Mouse (Mus musculus) hindbrain, embryonic 10.5 days (tissue): ENCODE measurements around the gene Tmem234. TPM values are rescaled to one million over a fixed set of nuclear protein-coding genes. Genes with fewer than 3 reads are reported as not detected.
A peak's percentile ranks its signal among the peaks of the same experiment; 100 is the strongest.

Experiments
- DNase-seq: peaks from one replicate; pipeline ENCODE4 v3.0.0-alpha.2; 2017; ENCODE audit warnings: low spot score
- H3K27ac ChIP-seq: fragments of 300-500 bp; sonication (generic); 2 replicates; pipeline ENCODE4 v1.5.1; 2016; ENCODE audit warnings: mild to moderate bottlenecking, moderate library complexity
- H3K27me3 ChIP-seq: fragments of 300-500 bp; sonication (generic); 2 replicates; pipeline ENCODE4 v1.6.1; 2016; ENCODE audit warnings: mild to moderate bottlenecking; ENCODE audit not compliant: poor library complexity, insufficient read depth, severe bottlenecking
- H3K36me3 ChIP-seq: fragments of 300-500 bp; sonication (generic); 2 replicates; pipeline ENCODE4 v1.6.1; 2016; ENCODE audit warnings: mild to moderate bottlenecking, moderate library complexity
- H3K4me1 ChIP-seq: fragments of 300-500 bp; sonication (generic); replicated peaks from 2 replicates; pipeline ENCODE4 v1.6.1; 2016; ENCODE audit warnings: mild to moderate bottlenecking
- H3K4me3 ChIP-seq: fragments of 300-500 bp; sonication (generic); 2 replicates; pipeline ENCODE4 v1.5.1; 2016; ENCODE audit warnings: mild to moderate bottlenecking, moderate library complexity
- H3K9me3 ChIP-seq: fragments of 300-500 bp; sonication (generic); 2 replicates; pipeline ENCODE4 v1.6.1; 2016; ENCODE audit warnings: mild to moderate bottlenecking, moderate library complexity
- WGBS: fragments of 180-500 bp; shearing (Covaris S2); methylation state at CpG from one replicate; pipeline ENCODE4 v1.1.7; 2016; 5-methylcytosine and 5-hydroxymethylcytosine counted together
- polyA plus RNA-seq: library from polyadenylated mRNA; unstranded; fragments of >200 nt; fragmentation: Nextera tagmentation; extraction: Ambion mirVana; gene quantifications from 2 replicates; pipeline ENCODE4 v1.2.1, GENCODE M21; 2016

The Tmem234 gene
- polyA plus RNA-seq, 1 experiment from 2014 or later = 229 TPM

DNA sequence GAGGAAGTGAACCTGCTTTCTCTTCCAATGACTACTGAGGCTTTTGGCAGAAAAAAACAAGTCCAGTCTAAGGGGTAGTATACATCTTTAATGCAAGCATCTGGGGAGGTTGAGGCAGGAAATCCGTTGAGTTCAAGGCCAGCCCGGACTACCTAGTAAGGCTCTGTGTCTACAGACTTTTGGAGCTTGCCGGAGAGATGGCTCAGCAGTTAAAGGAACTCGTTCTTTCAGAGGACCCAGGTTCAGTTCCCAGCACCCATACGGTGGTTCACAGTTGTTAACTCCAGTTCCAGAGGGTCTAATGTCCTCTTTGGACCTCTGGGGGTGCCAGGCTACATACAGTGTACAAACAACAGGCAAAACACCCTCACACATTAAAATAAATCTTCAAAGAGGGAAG, 17.6 kb downstream of the Tmem234 start:
- Histone ChIP-seq H3K36me3 (peaks cover 32% of the 10 kb centered on the region), H3K27ac (peak overlapping the region; percentile 91), H3K4me3 (peak overlapping the region; percentile 68), H3K9me3 (no peaks in the 10 kb centered on the region), H3K4me1 (peaks cover 31% of the 10 kb centered on the region), H3K27me3 (no peaks in the 10 kb centered on the region)
- DNase-seq = no peak
- WGBS = 96% methylated on average over 5 of the region's 5 CpGs

- 5% methylated on average over 44 of the region's 44 CpGs for WGBS
- no peaks in the 10 kb centered on the region for H3K9me3 ChIP-seq
- peak; percentile 92 for DNase-seq
Measured at GRCm38 (mm10) chr4:129618786-129619691, 18.6 kb downstream of the Tmem234 start, which contains the start of gene Iqcc. TSS of gene Iqcc (minus strand) at chr4:129619099.

GRCm38 (mm10) chr4:129620419-129621282, 20.2 kb downstream of the Tmem234 start:
- DNase-seq = no peak
- H3K27me3 ChIP-seq = no peaks in the 10 kb centered on the region
- H3K9me3 ChIP-seq = no peaks in the 10 kb centered on the region
- peaks cover 30% of the 10 kb centered on the region for H3K36me3 ChIP-seq
- H3K4me3 ChIP-seq = no peak overlapping the region
- H3K27ac ChIP-seq = no peak overlapping the region
- WGBS = 93% methylated on average over 11 of the region's 11 CpGs
- peaks cover 57% of the 10 kb centered on the region for H3K4me1 ChIP-seq

More at GRCm38 (mm10) chr4:129618786-129619691, 18.6 kb downstream of the Tmem234 start, which contains the start of gene Iqcc:
- H3K27me3 ChIP-seq = no peaks in the 10 kb centered on the region
- peak within 1 kb of the TSS; percentile 91 for H3K27ac ChIP-seq
- peaks cover 32% of the 10 kb centered on the region for H3K36me3 ChIP-seq
- H3K4me1 ChIP-seq = peaks cover 41% of the 10 kb centered on the region
- peak within 1 kb of the TSS; percentile 68 for H3K4me3 ChIP-seq

GRCm38 (mm10) chr4:129621283-129621841, 20.9 kb downstream of the Tmem234 start:
- WGBS = 80% methylated on average over 8 of the region's 8 CpGs
- peaks cover 59% of the 10 kb centered on the region for H3K4me1 ChIP-seq
- no peak for DNase-seq
- H3K36me3 ChIP-seq = peaks cover 30% of the 10 kb centered on the region
- no peaks in the 10 kb centered on the region for H3K9me3 ChIP-seq
- no peak overlapping the region for H3K27ac ChIP-seq
- H3K4me3 ChIP-seq = 0 out of 2 replicates have a peak overlapping the region, but pooled peaks have one; percentile 6
- H3K27me3 ChIP-seq = no peaks in the 10 kb centered on the region

GRCm38 (mm10) chr4:129622120-129622802, 21.8 kb downstream of the Tmem234 start:
- Histone ChIP-seq H3K9me3 (no peaks in the 10 kb centered on the region), H3K27ac (peak overlapping the region; percentile 90; the same call in 1 of the 2 replicates), H3K4me3 (peak overlapping the region; percentile 77; the same call in 1 of the 2 replicates), H3K27me3 (no peaks in the 10 kb centered on the region), H3K4me1 (peaks cover 62% of the 10 kb centered on the region), H3K36me3 (peaks cover 30% of the 10 kb centered on the region)
- no peak for DNase-seq
- 79% methylated on average over 11 of the region's 11 CpGs for WGBS

GRCm38 (mm10) chr4:129622803-129623535, 22.5 kb downstream of the Tmem234 start:
- no peak for DNase-seq
- H3K9me3 ChIP-seq = no peaks in the 10 kb centered on the region
- H3K4me3 ChIP-seq = peak overlapping the region; percentile 77
- 24% methylated on average over 8 of the region's 8 CpGs for WGBS
- H3K36me3 ChIP-seq = peaks cover 35% of the 10 kb centered on the region
- peaks cover 59% of the 10 kb centered on the region for H3K4me1 ChIP-seq
- H3K27ac ChIP-seq = peak overlapping the region; percentile 90
- no peaks in the 10 kb centered on the region for H3K27me3 ChIP-seq

GRCm38 (mm10) chr4:129623681-129624091, 23.2 kb downstream of the Tmem234 start, which contains the start of gene Ccdc28b:
TSS of gene Ccdc28b (minus strand) at chr4:129623947.
- WGBS = under 1% methylated on average over 10 of the region's 10 CpGs
- DNase-seq = peak; percentile 55
- Histone ChIP-seq H3K27me3 (no peaks in the 10 kb centered on the region), H3K4me3 (peak within 1 kb of the TSS; percentile 77), H3K36me3 (peaks cover 42% of the 10 kb centered on the region), H3K4me1 (peaks cover 52% of the 10 kb centered on the region), H3K9me3 (no peaks in the 10 kb centered on the region), H3K27ac (peak within 1 kb of the TSS; percentile 90)

GRCm38 (mm10) chr4:129624281-129625028, 24.0 kb downstream of the Tmem234 start:
- peaks cover 45% of the 10 kb centered on the region for H3K4me1 ChIP-seq

GRCm38 (mm10) chr4:129625029-129625370, 24.5 kb downstream of the Tmem234 start:
- 1% methylated on average over 6 of the region's 6 CpGs for WGBS
- Histone ChIP-seq H3K36me3 (peaks cover 56% of the 10 kb centered on the region), H3K4me3 (peak overlapping the region; percentile 77), H3K4me1 (peaks cover 45% of the 10 kb centered on the region), H3K27ac (peak overlapping the region; percentile 90), H3K9me3 (no peaks in the 10 kb centered on the region), H3K27me3 (no peaks in the 10 kb centered on the region)
- DNase-seq = peak; percentile 71

More at GRCm38 (mm10) chr4:129624281-129625028, 24.0 kb downstream of the Tmem234 start:
- peak overlapping the region; percentile 90 for H3K27ac ChIP-seq
- H3K36me3 ChIP-seq = peaks cover 50% of the 10 kb centered on the region
- under 1% methylated on average over 18 of the region's 18 CpGs for WGBS
- DNase-seq = peak; percentile 85
- H3K9me3 ChIP-seq = no peaks in the 10 kb centered on the region
- H3K4me3 ChIP-seq = peak overlapping the region; percentile 77
- no peaks in the 10 kb centered on the region for H3K27me3 ChIP-seq

- no peak for DNase-seq
- Histone ChIP-seq H3K4me3 (0 out of 2 replicates have a peak overlapping the region, but pooled peaks have one; percentile 77), H3K36me3 (peaks cover 58% of the 10 kb centered on the region), H3K9me3 (no peaks in the 10 kb centered on the region), H3K27ac (0 out of 2 replicates have a peak overlapping the region, but pooled peaks have one; percentile 90), H3K27me3 (no peaks in the 10 kb centered on the region), H3K4me1 (peaks cover 45% of the 10 kb centered on the region)
- WGBS = 40% methylated on average over 4 of the region's 4 CpGs
Measured at GRCm38 (mm10) chr4:129625496-129625895, 25.0 kb downstream of the Tmem234 start.

DNA sequence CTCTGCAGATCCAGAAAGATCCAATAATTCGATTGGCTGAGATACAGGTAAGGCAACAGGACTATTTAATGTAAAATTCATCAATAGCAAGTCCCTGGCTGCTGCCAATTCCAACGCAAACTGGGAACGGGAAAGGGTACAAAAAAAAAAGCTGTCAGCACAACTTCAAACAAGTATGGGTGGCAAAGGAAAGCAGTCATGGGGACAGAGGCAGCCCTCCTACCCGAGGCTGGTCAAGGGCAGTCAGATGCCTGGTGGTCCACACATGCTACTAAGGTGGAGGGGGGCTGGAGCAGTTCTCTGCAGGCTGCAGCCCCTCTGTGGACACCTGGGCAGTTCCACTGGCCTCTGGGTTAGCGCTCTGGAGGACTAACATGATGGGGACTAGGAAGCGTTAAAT, 25.6 kb downstream of the Tmem234 start:
- H3K27ac ChIP-seq = no peak overlapping the region
- no peak for DNase-seq
- no peaks in the 10 kb centered on the region for H3K9me3 ChIP-seq
- no peaks in the 10 kb centered on the region for H3K27me3 ChIP-seq
- H3K4me3 ChIP-seq = no peak overlapping the region
- peaks cover 45% of the 10 kb centered on the region for H3K4me1 ChIP-seq
- peaks cover 58% of the 10 kb centered on the region for H3K36me3 ChIP-seq
- 73% methylated on average over 6 of the region's 6 CpGs for WGBS
